Comparison of ENCODE assay signal across 16 mouse cellular contexts in the genomic region with DNA sequence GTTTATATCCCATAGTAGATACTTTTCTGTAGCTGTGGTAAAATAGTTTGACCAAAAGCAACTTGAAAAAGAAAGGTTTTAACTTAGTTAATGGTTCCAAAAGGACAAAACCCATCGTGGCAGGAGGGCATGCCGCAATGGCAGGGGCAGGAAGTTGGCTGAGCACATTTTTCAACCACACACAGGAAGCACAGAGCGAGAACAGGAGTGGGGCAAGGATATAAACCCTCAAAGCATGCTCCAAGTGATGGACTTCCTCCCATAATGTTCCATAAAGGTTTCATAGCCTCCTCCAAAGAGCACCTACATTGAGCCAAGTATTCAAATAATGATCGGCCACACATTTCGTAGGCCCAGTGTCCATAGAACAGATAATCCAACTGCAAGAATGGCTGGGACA.
A peak's percentile ranks its signal among the peaks of the same experiment; 100 is the strongest.
DNase-seq lines count a peak whose midpoint lies in the region; ATAC-seq lines count a peak whose summit lies in the region.
"Had no signal": no experiment of that assay in that cellular context is flagged by ENCODE, and none has a peak within 500 bp of the region (broad histone marks: within the 10 kb centered on the region; RNA-seq: fewer than 3 reads in every experiment).

No protein-coding gene starts in this region.

- no peak for DNase-seq in adrenal gland, postnatal 14 days
- no peak for DNase-seq in left cerebral cortex, postnatal 10 days (ENCODE audit: extremely low spot score in 1 of 2, low spot score in 2 of 2)
- no peak for DNase-seq in adrenal gland, adult 18-20 months (ENCODE audit: low spot score in 2 of 2)
- DNase-seq: adrenal gland, adult 8-10 months; adrenal gland, postnatal 25 days; cerebellum, adult 11 months; cerebellum, adult 18-20 months; cerebellum, adult 8-10 months; cerebellum, adult 9-11 months; cerebellum, postnatal 14 days; cerebellum, postnatal 36 days; forebrain, postnatal 0 days had no signal

- ATAC-seq in granulocyte monocyte progenitor cell, adult 5-6 weeks (replicated peaks; ENCODE audit: poor library complexity, severe bottlenecking): peak; percentile 72
- ATAC-seq in megakaryocyte, adult 5-6 weeks (ENCODE audit: poor library complexity, severe bottlenecking): peak; percentile 31; the same call in 1 of the 2 replicates
- ATAC-seq: forebrain, embryonic 13.5 days; forebrain, embryonic 15.5 days; forebrain, postnatal 0 days had no signal

- intact Hi-C loops in left cerebral cortex, postnatal 10 days (cut with DNase I): no loop called here
